Mouse (Mus musculus): ENCODE measurements around the gene Trim34a.
"Not testable (repeated sequence)": the region's sequence is repeated elsewhere in the genome, so short reads cannot be mapped to it uniquely, and the experiment has no call there.

Gene Trim34a

GRCm38 (mm10) chr7:104244287-104245181, at the start of gene Trim34a:
Gene Trim34a, plus strand, starts transcription at chr7:104244457.
- peak; percentile 63 for DNase-seq (ENCODE audit: low read depth, low spot score)

GRCm38 (mm10) chr7:104195885-104196284, 48.4 kb upstream of the Trim34a start, which contains the start of gene Olfr649:
Gene Olfr649, minus strand, starts transcription at chr7:104195985.
- DNase-seq (ENCODE audit: low read depth, low spot score), result no peak

GRCm38 (mm10) chr7:104199822-104200221, 44.4 kb upstream of the Trim34a start:
- DNase-seq (ENCODE audit: low read depth, low spot score), result peak; percentile 50

GRCm38 (mm10) chr7:104206197-104206596, 38.1 kb upstream of the Trim34a start:
- DNase-seq (ENCODE audit: low read depth, low spot score), result no peak

GRCm38 (mm10) chr7:104216011-104216535, 28.2 kb upstream of the Trim34a start:
- no peak for DNase-seq (ENCODE audit: low read depth, low spot score)

GRCm38 (mm10) chr7:104217881-104218280, 26.4 kb upstream of the Trim34a start:
- no peak for DNase-seq (ENCODE audit: low read depth, low spot score)

- DNase-seq (ENCODE audit: low read depth, low spot score), result peak; percentile 46
These were observed 25.3 kb upstream of the Trim34a start, which contains the start of gene Trim6 for GRCm38 (mm10) chr7:104218701-104219569. Gene Trim6, plus strand, starts transcription at chr7:104218793.

- DNase-seq (ENCODE audit: low read depth, low spot score), result no peak
These were observed 13.1 kb upstream of the Trim34a start for GRCm38 (mm10) chr7:104231203-104231602.

- no peak for DNase-seq (ENCODE audit: low read depth, low spot score)
These were observed 3.4 kb upstream of the Trim34a start for GRCm38 (mm10) chr7:104240857-104241256.

- DNase-seq (ENCODE audit: low read depth, low spot score), result no peak
These were observed 641 bp upstream of the Trim34a start for GRCm38 (mm10) chr7:104243616-104244015.

GRCm38 (mm10) chr7:104260380-104260779, 16.1 kb downstream of the Trim34a start:
- DNase-seq (ENCODE audit: low read depth, low spot score), result not testable (repeated sequence)

GRCm38 (mm10) chr7:104265335-104265734, 21.1 kb downstream of the Trim34a start:
- not testable (repeated sequence) for DNase-seq (ENCODE audit: low read depth, low spot score)

- DNase-seq (ENCODE audit: low read depth, low spot score), result not testable (repeated sequence)
These were observed 35.1 kb downstream of the Trim34a start for GRCm38 (mm10) chr7:104279361-104279760.

GRCm38 (mm10) chr7:104287576-104288443, 43.6 kb downstream of the Trim34a start, which contains the start of gene Trim5:
Gene Trim5, minus strand, starts transcription at chr7:104288094.
- not testable (repeated sequence) for DNase-seq (ENCODE audit: low read depth, low spot score)

GRCm38 (mm10) chr7:104290641-104291040, 46.4 kb downstream of the Trim34a start:
- no peak for DNase-seq (ENCODE audit: low read depth, low spot score)

GRCm38 (mm10) chr7:104291638-104292400, 47.6 kb downstream of the Trim34a start:
- no peak for DNase-seq (ENCODE audit: low read depth, low spot score)
